Comparison of ENCODE assay signal across 18 mouse cellular contexts in the genomic region with DNA sequence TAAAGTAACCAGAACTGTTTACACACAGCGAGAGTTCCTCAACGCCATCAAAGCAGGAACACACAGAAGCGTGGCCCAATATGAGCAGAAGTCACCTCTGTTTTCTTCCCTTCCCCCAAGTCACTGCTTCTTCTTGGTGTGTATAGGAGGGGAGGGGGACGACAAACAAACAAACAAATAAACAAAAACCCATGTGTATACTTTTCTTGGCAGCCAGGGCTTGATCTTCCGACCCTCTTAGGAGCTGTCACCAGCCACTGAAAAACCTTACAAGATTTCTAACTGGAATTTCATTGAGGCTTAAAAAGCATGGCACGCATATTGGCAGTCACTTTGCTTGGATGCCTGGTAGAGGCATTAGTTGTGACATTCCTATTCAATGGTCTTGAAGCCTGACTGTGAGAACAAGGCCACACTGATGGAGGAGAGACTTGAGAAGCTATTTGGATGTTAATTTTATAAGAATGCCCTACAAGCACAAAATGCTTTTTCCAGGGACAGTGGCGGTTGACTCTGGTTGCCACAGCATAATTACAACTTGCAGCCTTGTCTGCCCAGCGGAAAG.
DNase-seq lines count a peak whose midpoint lies in the region; ATAC-seq lines count a peak whose summit lies in the region.
"Had no signal": no experiment of that assay in that cellular context is flagged by ENCODE, and none has a peak within 500 bp of the region (broad histone marks: within the 10 kb centered on the region; RNA-seq: fewer than 3 reads in every experiment).

No protein-coding gene starts in this region.

- 77% methylated on average over 8 of the region's 8 CpGs for WGBS in intestine, embryonic 14.5 days
- 70% methylated on average over 8 of the region's 8 CpGs for WGBS in intestine, embryonic 15.5 days
- 36% methylated on average over 8 of the region's 8 CpGs for WGBS in hindbrain, embryonic 13.5 days
- WGBS in midbrain, embryonic 16.5 days: 40% methylated on average over 8 of the region's 8 CpGs

- peaks cover 3% of the 10 kb centered on the region; the same call in 1 of the 2 replicates for H3K4me1 ChIP-seq in intestine, embryonic 14.5 days (replicated peaks; ENCODE audit: control insufficient read depth, insufficient read depth, low read length)
- H3K4me1 ChIP-seq in intestine, embryonic 15.5 days (replicated peaks): no peaks in the 10 kb centered on the region
- H3K4me1 ChIP-seq in hindbrain, embryonic 13.5 days (replicated peaks): peaks cover 29% of the 10 kb centered on the region
- peaks cover 21% of the 10 kb centered on the region for H3K4me1 ChIP-seq in midbrain, embryonic 16.5 days (ENCODE audit: control insufficient read depth, insufficient read depth, low read length)

- no peaks in the 10 kb centered on the region for H3K9me3 ChIP-seq in intestine, embryonic 14.5 days (ENCODE audit: control insufficient read depth, low read length)
- H3K9me3 ChIP-seq in intestine, embryonic 15.5 days: no peaks in the 10 kb centered on the region
- H3K9me3 ChIP-seq in hindbrain, embryonic 13.5 days: no peaks in the 10 kb centered on the region
- H3K9me3 ChIP-seq in midbrain, embryonic 16.5 days (replicated peaks; ENCODE audit: control insufficient read depth, low read length, poor library complexity, severe bottlenecking): no peaks in the 10 kb centered on the region
- H3K9me3 ChIP-seq: embryonic facial prominence, embryonic 13.5 days; limb, embryonic 10.5 days had no signal

- H3K36me3 ChIP-seq in intestine, embryonic 14.5 days (ENCODE audit: control insufficient read depth, insufficient read depth, low read length): no peaks in the 10 kb centered on the region
- H3K36me3 ChIP-seq in intestine, embryonic 15.5 days: no peaks in the 10 kb centered on the region
- no peaks in the 10 kb centered on the region for H3K36me3 ChIP-seq in hindbrain, embryonic 13.5 days
- no peaks in the 10 kb centered on the region for H3K36me3 ChIP-seq in midbrain, embryonic 16.5 days (ENCODE audit: control insufficient read depth, insufficient read depth, low read length)
- H3K36me3 ChIP-seq: embryonic facial prominence, embryonic 13.5 days; G1E had no signal

- H3K9ac ChIP-seq in intestine, embryonic 14.5 days (ENCODE audit: low read length): no peak overlapping the region
- H3K9ac ChIP-seq in intestine, embryonic 15.5 days: no peak overlapping the region
- no peak overlapping the region for H3K9ac ChIP-seq in hindbrain, embryonic 13.5 days
- no peak overlapping the region for H3K9ac ChIP-seq in midbrain, embryonic 16.5 days (ENCODE audit: low read depth, low read length)
- H3K9ac ChIP-seq: embryonic facial prominence, embryonic 13.5 days had no signal

- no peak overlapping the region for H3K4me2 ChIP-seq in intestine, embryonic 14.5 days (ENCODE audit: low read length)
- H3K4me2 ChIP-seq in intestine, embryonic 15.5 days (replicated peaks): no peak overlapping the region
- no peak overlapping the region for H3K4me2 ChIP-seq in hindbrain, embryonic 13.5 days
- H3K4me2 ChIP-seq in midbrain, embryonic 16.5 days (ENCODE audit: low read length): no peak overlapping the region
- H3K4me2 ChIP-seq: embryonic facial prominence, embryonic 13.5 days; heart, embryonic 11.5 days had no signal

- DNase-seq in intestine, embryonic 14.5 days (ENCODE audit: low spot score): peak; percentile 32
- peak; percentile 59 for DNase-seq in ZHBTc4 (ENCODE audit: low read depth, low spot score)
- no peak for DNase-seq in left cerebral cortex, postnatal 25 days (ENCODE audit: low spot score in 2 of 2)
- DNase-seq in heart, postnatal 4 days: no peak
- no peak for DNase-seq in kidney, adult 11 months
- DNase-seq: cerebellum, adult 11-12 months; gastrocnemius, postnatal 10 days; kidney, adult 2 months; lung, adult 18-20 months; lung, postnatal 36 days; right cerebral cortex, adult 18-20 months had no signal

- H3K27me3 ChIP-seq in intestine, embryonic 14.5 days (replicated peaks; ENCODE audit: control insufficient read depth, insufficient read depth, low read length): no peaks in the 10 kb centered on the region
- H3K27me3 ChIP-seq in intestine, embryonic 15.5 days (replicated peaks): no peaks in the 10 kb centered on the region
- H3K27me3 ChIP-seq in hindbrain, embryonic 13.5 days: peaks cover 12% of the 10 kb centered on the region
- no peaks in the 10 kb centered on the region for H3K27me3 ChIP-seq in midbrain, embryonic 16.5 days (ENCODE audit: control insufficient read depth, insufficient read depth, low read depth, low read length)
- H3K27me3 ChIP-seq: embryonic facial prominence, embryonic 13.5 days had no signal

- no peak for ATAC-seq in intestine, embryonic 14.5 days (replicated peaks; ENCODE audit: low FRiP score, low TSS enrichment, low read depth)
- no peak for ATAC-seq in intestine, embryonic 15.5 days
- ATAC-seq in hindbrain, embryonic 13.5 days (ENCODE audit: low FRiP score): 0 out of 2 replicates have a peak, but pooled peaks have one; percentile 38
- peak; percentile 28 for ATAC-seq in midbrain, embryonic 16.5 days

- H3K4me3 ChIP-seq in intestine, embryonic 14.5 days (ENCODE audit: low read depth, low read length): no peak overlapping the region
- no peak overlapping the region for H3K4me3 ChIP-seq in intestine, embryonic 15.5 days (replicated peaks)
- H3K4me3 ChIP-seq in hindbrain, embryonic 13.5 days: no peak overlapping the region
- H3K4me3 ChIP-seq in midbrain, embryonic 16.5 days (ENCODE audit: low read depth, low read length): no peak overlapping the region
- H3K4me3 ChIP-seq: embryonic facial prominence, embryonic 13.5 days; limb, embryonic 10.5 days had no signal

- intact Hi-C loops in left cerebral cortex, postnatal 25 days (cut with DNase I): no loop called here

- no peak overlapping the region for H3K27ac ChIP-seq in intestine, embryonic 14.5 days (ENCODE audit: low read depth)
- no peak overlapping the region for H3K27ac ChIP-seq in intestine, embryonic 15.5 days
- no peak overlapping the region for H3K27ac ChIP-seq in hindbrain, embryonic 13.5 days
- H3K27ac ChIP-seq in midbrain, embryonic 16.5 days (ENCODE audit: low read length): no peak overlapping the region
- H3K27ac ChIP-seq: embryonic facial prominence, embryonic 13.5 days; limb, embryonic 10.5 days had no signal

Comparison
In these comparisons a context has a peak if more than half of its experiments do, and no peak if none do; other contexts are left out.
1. ATAC-seq: peak in hindbrain, embryonic 13.5 days (single experiment) and midbrain, embryonic 16.5 days (single experiment); none in intestine, embryonic 14.5 days (single experiment) and intestine, embryonic 15.5 days (single experiment).
2. DNase-seq: peak in intestine, embryonic 14.5 days (single experiment) and ZHBTc4 (single experiment); none in left cerebral cortex, postnatal 25 days (0 of 2), heart, postnatal 4 days (single experiment) and kidney, adult 11 months (single experiment).